Mouse (Mus musculus) limb, embryonic 13.5 days (tissue): Measurements from ENCODE around the gene Golt1b. TPM values are rescaled to one million over a fixed set of nuclear protein-coding genes. Genes with fewer than 3 reads are reported as not detected.
"Not testable (repeated sequence)": the region's sequence is repeated elsewhere in the genome, so short reads cannot be mapped to it uniquely, and the experiment has no call there.

Experiments used
- ATAC-seq: fragments of 200-750 bp; cut with Nextera tagmentation; 2 replicates; pipeline ENCODE4 v1.8.0; 2017; ENCODE audit warnings: low read depth, moderate number of reproducible peaks, moderate TSS enrichment; ENCODE audit not compliant: low FRiP score
- H3K27ac ChIP-seq: fragments of 300-500 bp; sonication (generic); 2 replicates; pipeline ENCODE4 v1.5.1; 2015; ENCODE audit warnings: inconsistent platforms, mild to moderate bottlenecking, moderate library complexity
- H3K27me3 ChIP-seq: fragments of 300-500 bp; sonication (generic); 2 replicates; pipeline ENCODE4 v1.6.1; 2015; ENCODE audit warnings: mild to moderate bottlenecking, inconsistent platforms
- H3K36me3 ChIP-seq: fragments of 300-500 bp; sonication (generic); 2 replicates; pipeline ENCODE4 v1.6.1; 2015; ENCODE audit warnings: inconsistent platforms, mild to moderate bottlenecking, moderate library complexity
- H3K4me1 ChIP-seq: fragments of 300-500 bp; sonication (generic); 2 replicates; pipeline ENCODE4 v1.6.1; 2015; ENCODE audit warnings: inconsistent platforms
- H3K4me2 ChIP-seq: fragments of 300-500 bp; sonication (generic); replicated peaks from 2 replicates; pipeline ENCODE4 v1.6.1; 2015; ENCODE audit warnings: inconsistent platforms, mild to moderate bottlenecking, moderate library complexity
- H3K4me3 ChIP-seq: fragments of 300-500 bp; sonication (generic); 2 replicates; pipeline ENCODE4 v1.5.1; 2015; ENCODE audit warnings: moderate library complexity, mild to moderate bottlenecking, inconsistent platforms
- H3K9ac ChIP-seq: fragments of 300-500 bp; sonication (generic); 2 replicates; pipeline ENCODE4 v1.6.1; 2015; ENCODE audit warnings: mild to moderate bottlenecking, inconsistent platforms
- H3K9me3 ChIP-seq: fragments of 300-500 bp; sonication (generic); 2 replicates; pipeline ENCODE4 v1.6.1; 2016; ENCODE audit warnings: inconsistent platforms
- WGBS: fragments of 180-500 bp; shearing (Covaris S2); methylation state at CpG from one replicate; pipeline ENCODE4 v1.1.7; 2015; 5-methylcytosine and 5-hydroxymethylcytosine counted together
- polyA plus RNA-seq: library from polyadenylated mRNA; unstranded; fragments of >200 nt; fragmentation: Nextera tagmentation; extraction: Ambion mirVana; gene quantifications from 2 replicates; pipeline ENCODE4 v1.2.1, GENCODE M21; 2015

Gene Golt1b
- 144 TPM in 2 replicates for polyA plus RNA-seq

DNA sequence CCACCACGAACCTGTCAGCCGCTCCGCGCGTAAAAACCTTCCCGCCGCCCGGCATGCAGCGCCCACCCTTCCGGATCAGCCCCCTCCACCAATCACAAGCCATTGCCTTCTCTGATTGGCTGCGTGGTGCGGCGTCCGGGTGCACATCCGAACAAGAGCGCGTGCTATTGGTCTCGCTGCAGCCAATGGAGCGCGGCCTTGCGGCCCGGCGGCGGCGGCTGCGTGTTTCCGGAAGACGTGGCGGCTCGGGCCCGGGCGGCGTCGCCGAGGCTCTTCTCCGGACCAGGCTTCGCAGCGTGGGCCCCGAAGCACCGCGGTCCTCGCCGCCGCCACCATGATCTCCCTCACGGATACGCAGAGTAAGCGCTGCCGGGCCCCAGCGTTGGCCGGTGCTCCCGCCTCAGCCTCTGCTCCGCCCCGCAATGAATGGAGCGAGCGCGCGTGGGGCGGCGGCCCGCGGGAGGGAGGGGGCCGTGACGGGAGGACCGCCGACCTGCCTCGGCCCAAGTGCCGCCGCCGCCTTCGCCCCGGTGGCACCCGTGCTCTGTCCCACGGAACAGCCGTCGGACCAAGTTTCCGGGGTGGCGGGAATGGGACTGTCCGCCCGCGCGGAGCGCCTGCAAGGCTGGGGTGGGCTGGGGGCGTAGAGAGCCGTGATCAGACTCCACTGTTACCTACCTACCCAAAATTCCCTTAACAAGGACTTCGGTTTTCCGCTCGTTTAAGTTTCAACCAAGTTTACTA, at the start of gene Golt1b, which contains the start of gene Recql:
TSS of gene Golt1b (plus strand) at position 211 of the 744 bp plus-strand sequence.
TSS of gene Recql (minus strand) at position 77 of the 744 bp plus-strand sequence.
- peak within 1 kb of the TSS; percentile 93 for H3K9ac ChIP-seq
- H3K9me3 ChIP-seq, result no peaks in the 10 kb centered on the region
- H3K4me2 ChIP-seq, result peak within 1 kb of the TSS; percentile 82
- H3K27me3 ChIP-seq, result no peaks in the 10 kb centered on the region
- H3K4me3 ChIP-seq, result peak within 1 kb of the TSS; percentile 98
- peaks cover 32% of the 10 kb centered on the region for H3K4me1 ChIP-seq
- 0 out of 2 replicates have a peak within 1 kb of the TSS, but pooled peaks have one; percentile 15 for H3K27ac ChIP-seq
- WGBS, result under 1% methylated on average over 69 of the region's 87 CpGs
- peak; percentile 100 for ATAC-seq
- H3K36me3 ChIP-seq, result no peaks in the 10 kb centered on the region

DNA sequence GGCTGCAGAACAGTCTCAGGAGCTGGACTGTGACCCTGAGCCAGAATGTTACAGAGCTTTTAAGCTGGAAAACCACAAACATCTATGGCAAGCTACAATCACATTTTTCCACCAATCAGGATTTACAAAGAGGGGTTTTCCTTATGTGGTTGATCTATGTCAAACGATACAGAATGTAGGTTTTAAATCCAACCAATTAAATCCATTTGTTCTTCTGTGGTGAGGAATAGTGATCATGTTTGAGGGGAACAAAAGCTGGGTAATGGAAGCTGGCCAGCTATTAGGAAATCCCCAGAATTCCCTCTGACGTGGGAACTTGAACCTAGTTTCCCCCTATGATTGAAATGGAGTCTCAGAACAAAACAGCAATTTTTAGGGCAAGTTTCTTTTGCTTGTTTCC, 48.1 kb upstream of the Golt1b start:
- no peaks in the 10 kb centered on the region for H3K36me3 ChIP-seq
- no peaks in the 10 kb centered on the region for H3K27me3 ChIP-seq
- WGBS, result 65% methylated on average over 2 of the region's 2 CpGs

DNA sequence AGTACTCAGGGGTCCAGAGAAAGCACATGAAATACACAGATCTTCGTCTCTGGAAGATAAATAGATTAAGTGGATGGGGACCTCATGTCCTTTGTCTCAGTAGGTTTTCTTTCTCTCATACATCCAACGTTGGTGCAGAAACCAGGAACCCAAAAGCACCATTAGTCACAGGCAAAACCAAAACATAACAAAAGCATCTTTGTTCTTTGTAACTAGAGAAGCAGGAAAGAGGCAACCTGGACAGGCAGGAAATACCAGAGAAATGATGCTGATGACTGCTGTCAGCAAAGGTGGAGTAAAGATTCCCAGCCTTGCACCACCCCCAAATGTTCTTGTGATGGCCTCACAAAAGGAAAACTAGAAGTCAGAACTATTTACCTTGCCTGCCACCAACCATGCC, 47.4 kb upstream of the Golt1b start:
- H3K9ac ChIP-seq, result no peak overlapping the region
- H3K9me3 ChIP-seq, result no peaks in the 10 kb centered on the region
- no peak overlapping the region for H3K4me3 ChIP-seq
- no peaks in the 10 kb centered on the region for H3K4me1 ChIP-seq
- 47% methylated on average over 2 of the region's 2 CpGs for WGBS
- H3K36me3 ChIP-seq, result no peaks in the 10 kb centered on the region
- no peaks in the 10 kb centered on the region for H3K27me3 ChIP-seq
- H3K27ac ChIP-seq, result no peak overlapping the region
- no peak overlapping the region for H3K4me2 ChIP-seq
- no peak for ATAC-seq

More for the DNA sequence above, 48.1 kb upstream of the Golt1b start:
- Histone ChIP-seq H3K4me1 (no peaks in the 10 kb centered on the region), H3K27ac (no peak overlapping the region), H3K4me3 (no peak overlapping the region), H3K9me3 (no peaks in the 10 kb centered on the region), H3K4me2 (no peak overlapping the region), H3K9ac (no peak overlapping the region)
- no peak for ATAC-seq

DNA sequence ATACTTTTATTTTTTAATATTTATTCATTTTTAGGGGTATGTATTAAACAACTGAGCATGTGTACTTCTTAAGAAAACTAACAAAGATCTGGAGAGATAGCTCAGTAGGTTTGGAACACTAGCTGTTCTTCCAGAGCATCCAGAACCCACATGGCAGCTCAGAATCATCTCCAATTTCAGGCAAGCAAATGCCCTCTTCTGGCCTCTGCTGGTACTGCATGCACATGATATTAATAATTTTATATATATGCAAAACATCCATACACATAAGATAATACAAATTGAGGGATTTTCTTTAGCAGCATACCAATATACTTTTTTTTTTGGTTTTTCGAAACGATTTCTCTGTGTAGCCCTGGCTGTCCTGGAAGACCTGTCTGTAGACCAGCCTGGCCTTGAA, 43.5 kb upstream of the Golt1b start:
- Histone ChIP-seq H3K9ac (no peak overlapping the region), H3K4me1 (peaks cover 8% of the 10 kb centered on the region), H3K4me3 (no peak overlapping the region), H3K27me3 (no peaks in the 10 kb centered on the region), H3K36me3 (0 out of 2 replicates have a peak, but pooled peaks cover 1% of the 10 kb centered on the region), H3K27ac (no peak overlapping the region), H3K4me2 (no peak overlapping the region), H3K9me3 (no peaks in the 10 kb centered on the region)
- 75% methylated on average over 2 of the region's 2 CpGs for WGBS
- ATAC-seq, result no peak

DNA sequence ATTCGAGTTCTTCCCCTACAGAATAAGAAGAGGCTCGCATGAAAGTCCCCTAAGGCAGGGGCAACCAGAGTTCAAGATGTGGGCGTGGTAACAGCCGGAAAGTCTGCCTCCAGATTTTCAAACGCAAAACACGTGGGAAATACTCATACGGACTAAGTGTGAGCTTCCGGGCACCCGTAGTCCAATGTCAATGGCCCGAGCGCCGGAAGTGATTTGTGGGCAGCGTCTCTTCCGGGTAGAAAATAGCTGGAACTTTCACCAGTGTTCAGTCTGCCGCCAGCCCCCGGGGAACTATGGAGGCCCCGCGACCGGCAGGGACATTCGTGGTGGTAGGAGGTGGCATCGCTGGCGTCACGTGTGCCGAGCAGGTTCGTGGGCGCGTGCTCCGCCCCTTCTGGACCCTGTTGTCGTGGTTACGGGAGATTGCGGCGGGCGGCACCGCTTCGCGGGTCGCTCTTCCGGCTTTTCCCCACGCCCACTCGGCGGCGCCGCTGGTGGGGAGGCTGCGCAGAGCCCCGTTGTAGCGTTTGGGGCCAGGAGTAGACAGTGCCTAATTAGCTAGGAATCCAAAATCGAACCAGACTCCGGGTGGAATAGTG, 41.5 kb upstream of the Golt1b start, which contains the start of gene Pyroxd1:
TSS of gene Pyroxd1 (plus strand) at position 215 of the 599 bp plus-strand sequence.
- H3K27ac ChIP-seq, result peak within 1 kb of the TSS; percentile 52; the same call in 1 of the 2 replicates
- under 1% methylated on average over 48 of the region's 48 CpGs for WGBS
- H3K9me3 ChIP-seq, result no peaks in the 10 kb centered on the region
- H3K4me2 ChIP-seq, result peak within 1 kb of the TSS; percentile 61
- H3K36me3 ChIP-seq, result peaks cover 14% of the 10 kb centered on the region; the same call in 1 of the 2 replicates
- H3K4me1 ChIP-seq, result peaks cover 8% of the 10 kb centered on the region
- peak within 1 kb of the TSS; percentile 64 for H3K9ac ChIP-seq
- ATAC-seq, result peak; percentile 95
- H3K27me3 ChIP-seq, result no peaks in the 10 kb centered on the region
- peak within 1 kb of the TSS; percentile 72 for H3K4me3 ChIP-seq

DNA sequence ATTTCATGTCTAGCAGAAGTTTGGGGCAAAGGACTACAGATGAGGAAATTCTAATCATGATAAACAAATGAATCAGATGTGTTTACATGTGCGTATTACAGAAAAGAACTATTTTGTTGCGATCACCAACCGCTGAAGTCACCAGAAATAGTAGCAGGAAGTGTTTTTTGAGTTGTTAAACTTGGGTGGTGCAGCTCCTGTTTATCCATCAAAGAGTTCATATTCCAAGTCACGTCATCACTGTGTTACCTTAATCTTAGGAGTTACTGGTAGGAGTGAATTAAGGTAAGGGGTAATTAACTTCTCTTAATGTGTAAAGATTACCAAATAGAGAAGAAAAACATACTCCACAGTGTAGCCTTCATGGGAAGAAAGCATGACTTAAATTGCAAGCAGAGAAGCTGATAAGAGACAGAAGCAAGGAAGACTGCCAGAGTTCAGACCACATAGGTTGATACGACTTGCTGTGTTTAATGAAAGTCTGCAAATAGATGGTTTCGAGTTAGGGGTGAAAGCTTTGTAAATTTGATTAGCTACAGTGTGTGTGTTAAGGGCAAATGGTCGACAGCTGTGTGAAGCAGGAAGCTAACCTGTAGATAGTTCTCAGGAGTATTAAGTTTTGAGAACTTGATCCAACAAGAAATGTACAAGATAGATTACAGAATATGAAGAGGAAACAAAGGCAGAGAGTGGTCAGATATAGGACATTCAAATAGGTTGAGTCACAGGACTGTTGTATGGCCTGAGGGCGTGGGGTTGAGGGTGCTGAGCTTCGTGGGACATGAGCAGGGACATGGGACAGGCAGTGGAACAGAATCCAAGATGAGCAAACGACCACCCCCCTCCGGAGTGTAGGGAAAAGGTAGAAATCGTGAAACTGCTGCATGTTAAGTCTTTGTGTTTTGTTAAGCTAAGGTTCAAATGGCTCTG, 40.6 kb upstream of the Golt1b start:
- Histone ChIP-seq H3K27me3 (no peaks in the 10 kb centered on the region), H3K27ac (no peak overlapping the region), H3K36me3 (peaks cover 22% of the 10 kb centered on the region), H3K4me3 (peak overlapping the region; percentile 72), H3K4me1 (peaks cover 8% of the 10 kb centered on the region), H3K9ac (peak overlapping the region; percentile 64), H3K4me2 (peak overlapping the region; percentile 61), H3K9me3 (no peaks in the 10 kb centered on the region)
- 50% methylated on average over 12 of the region's 12 CpGs for WGBS
- no peak for ATAC-seq

DNA sequence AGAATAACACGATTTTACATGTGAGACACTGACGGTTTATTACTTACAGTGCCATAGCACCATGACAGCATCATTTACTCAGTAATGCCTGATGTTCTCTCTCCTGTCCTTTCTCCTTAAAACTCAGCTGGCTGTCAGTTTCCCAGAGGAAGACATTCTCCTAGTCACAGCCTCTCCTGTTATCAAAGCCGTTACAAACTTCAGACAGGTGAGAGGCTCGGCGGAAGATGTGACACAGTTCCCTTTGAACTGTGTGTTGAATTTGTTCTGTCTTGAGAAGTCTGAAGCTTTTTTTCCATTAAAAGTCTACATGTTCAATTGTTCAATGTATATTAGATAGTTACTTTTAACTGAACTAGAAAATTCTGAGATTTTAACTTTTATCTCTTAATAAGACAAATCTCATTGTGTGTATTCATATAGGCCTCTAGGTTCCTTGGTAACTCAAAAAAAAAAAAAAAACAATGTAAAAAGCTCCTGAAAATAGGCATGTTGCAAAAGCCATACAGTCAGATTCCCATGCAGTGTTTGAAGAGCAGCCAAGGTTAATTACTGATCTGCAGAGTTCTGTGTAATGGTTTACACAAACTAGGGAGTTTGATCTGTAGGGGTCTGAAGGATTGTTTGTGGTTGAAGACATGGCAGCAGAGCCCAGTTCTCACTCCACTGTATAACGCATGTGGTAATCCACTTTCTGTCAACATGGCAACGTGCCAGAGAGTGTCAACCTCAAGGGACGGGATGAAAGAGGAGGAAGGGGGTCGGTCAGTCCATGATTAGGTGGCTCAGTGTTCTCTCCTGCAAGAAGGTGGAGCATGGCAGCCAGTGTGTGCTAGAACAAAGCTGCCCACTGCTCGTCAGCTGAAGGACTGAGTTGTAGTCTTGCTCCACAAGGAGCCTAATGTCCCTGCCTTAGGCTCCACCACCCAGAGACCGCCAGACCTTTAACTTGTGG, 39.3 kb upstream of the Golt1b start:
- Histone ChIP-seq H3K9ac (no peak overlapping the region), H3K36me3 (peaks cover 31% of the 10 kb centered on the region), H3K27me3 (no peaks in the 10 kb centered on the region), H3K4me3 (no peak overlapping the region), H3K4me2 (no peak overlapping the region), H3K27ac (no peak overlapping the region), H3K4me1 (peaks cover 8% of the 10 kb centered on the region), H3K9me3 (no peaks in the 10 kb centered on the region)
- 87% methylated on average over 11 of the region's 11 CpGs for WGBS
- no peak for ATAC-seq

DNA sequence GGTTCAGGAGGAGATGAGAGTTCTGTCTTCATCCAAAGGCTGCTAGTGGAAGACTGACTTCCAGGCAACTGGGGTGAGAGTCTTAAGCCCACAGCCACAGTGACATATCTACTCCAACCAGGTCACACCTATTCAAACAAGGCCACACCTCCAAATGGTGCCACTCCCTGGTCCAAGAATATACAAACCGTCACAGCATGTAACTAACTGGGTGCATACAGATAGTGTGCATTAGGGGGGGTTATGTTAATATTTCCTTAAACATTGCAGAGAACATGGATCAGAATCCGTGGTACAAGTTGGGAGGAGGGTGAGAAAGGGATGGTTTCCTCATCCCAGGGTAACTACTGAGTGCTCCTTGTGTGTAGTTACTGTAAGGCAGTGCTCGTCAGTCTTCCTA, 34.9 kb upstream of the Golt1b start:
- not testable (repeated sequence) for H3K9me3 ChIP-seq, H3K27me3 ChIP-seq
- H3K36me3 ChIP-seq, result peaks cover 61% of the 10 kb centered on the region

DNA sequence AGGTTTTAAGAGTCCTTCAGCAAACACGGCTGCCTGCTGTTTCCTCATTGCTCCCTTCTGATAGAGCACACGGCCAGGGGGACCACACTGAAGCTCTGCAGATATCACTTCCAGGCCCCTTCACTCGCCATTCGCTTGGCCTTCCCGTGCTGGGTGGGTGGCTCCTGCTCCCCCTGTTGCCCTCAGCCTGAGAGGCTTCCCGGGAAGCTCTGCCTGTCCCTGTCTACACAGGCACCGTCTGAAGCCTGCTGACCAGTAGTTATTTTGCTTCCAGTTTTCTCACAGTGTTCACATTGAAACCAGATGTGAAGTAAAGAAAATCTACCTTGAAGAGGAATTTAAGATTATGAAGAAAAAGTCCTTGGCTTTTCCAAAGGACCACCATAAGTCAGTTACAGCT, 29.9 kb upstream of the Golt1b start:
- no peaks in the 10 kb centered on the region for H3K4me1 ChIP-seq
- no peak overlapping the region for H3K9ac ChIP-seq
- WGBS, result 65% methylated on average over 7 of the region's 7 CpGs
- no peak for ATAC-seq
- no peak overlapping the region for H3K4me2 ChIP-seq
- H3K4me3 ChIP-seq, result no peak overlapping the region
- H3K27me3 ChIP-seq, result no peaks in the 10 kb centered on the region
- H3K9me3 ChIP-seq, result no peaks in the 10 kb centered on the region
- no peak overlapping the region for H3K27ac ChIP-seq
- peaks cover 78% of the 10 kb centered on the region for H3K36me3 ChIP-seq

More for the DNA sequence above, 34.9 kb upstream of the Golt1b start:
- WGBS, result 90% methylated on average over 3 of the region's 3 CpGs
- not testable (repeated sequence) for H3K4me3 ChIP-seq, H3K27ac ChIP-seq, H3K9ac ChIP-seq, H3K4me1 ChIP-seq, H3K4me2 ChIP-seq, ATAC-seq

DNA sequence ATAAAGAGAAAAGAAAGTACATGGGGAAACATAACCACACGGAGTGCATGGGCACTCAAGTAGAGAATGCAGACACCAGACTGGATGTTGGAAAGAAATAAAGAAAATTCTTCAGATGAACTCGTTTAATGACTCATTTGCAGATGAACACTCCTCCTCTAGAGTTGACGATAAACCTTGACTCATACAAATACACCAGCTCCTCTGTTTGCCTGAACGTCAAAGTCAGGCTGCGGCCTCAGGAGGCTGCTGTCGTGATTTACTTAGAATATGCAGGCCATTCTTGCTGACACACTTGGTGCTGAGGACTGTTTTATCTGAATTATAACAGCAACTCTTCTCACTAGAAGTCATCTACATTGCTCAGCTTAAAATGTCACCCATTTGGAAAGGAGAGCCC, 25.0 kb upstream of the Golt1b start:
- H3K4me3 ChIP-seq, result no peak overlapping the region
- no peak for ATAC-seq
- 91% methylated on average over 6 of the region's 6 CpGs for whole genome bisulfite sequencing
- H3K9ac ChIP-seq, result no peak overlapping the region
- no peaks in the 10 kb centered on the region for H3K9me3 ChIP-seq
- no peak overlapping the region for H3K4me2 ChIP-seq
- peaks cover 83% of the 10 kb centered on the region for H3K36me3 ChIP-seq
- H3K27ac ChIP-seq, result no peak overlapping the region
- no peaks in the 10 kb centered on the region for H3K4me1 ChIP-seq
- H3K27me3 ChIP-seq, result no peaks in the 10 kb centered on the region

DNA sequence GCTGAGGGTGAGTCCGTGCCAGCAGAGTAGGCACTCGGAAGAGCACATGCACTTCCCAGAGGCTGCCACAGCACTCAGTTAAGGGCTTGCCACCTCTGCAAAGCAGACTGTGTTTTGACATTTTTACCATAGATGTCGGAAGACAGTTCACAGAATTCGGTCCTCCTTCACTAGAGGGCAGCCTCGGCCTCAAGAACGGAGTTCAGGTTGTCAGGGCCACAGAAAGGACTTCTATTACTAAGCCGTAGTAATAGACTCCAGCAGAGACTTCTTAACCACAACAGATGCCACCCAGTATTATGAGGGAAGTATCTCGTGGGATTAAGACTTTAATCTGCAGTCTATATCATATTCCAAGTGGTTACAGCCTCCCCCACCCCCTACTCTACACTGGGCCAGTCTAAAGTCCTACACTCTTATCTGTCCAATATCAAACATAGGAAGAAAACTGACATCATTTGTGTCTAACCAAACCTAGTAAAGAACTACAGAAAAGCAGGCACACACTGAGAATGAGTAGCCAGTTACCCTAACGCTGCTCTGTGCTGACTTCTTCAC, 23.9 kb upstream of the Golt1b start:
- no peak for ATAC-seq
- peaks cover 84% of the 10 kb centered on the region for H3K36me3 ChIP-seq
- no peak overlapping the region for H3K9ac ChIP-seq
- no peaks in the 10 kb centered on the region for H3K27me3 ChIP-seq
- H3K9me3 ChIP-seq, result no peaks in the 10 kb centered on the region
- H3K4me3 ChIP-seq, result no peak overlapping the region
- 72% methylated on average over 9 of the region's 9 CpGs for WGBS
- no peak overlapping the region for H3K27ac ChIP-seq
- H3K4me1 ChIP-seq, result no peaks in the 10 kb centered on the region
- no peak overlapping the region for H3K4me2 ChIP-seq
